Mouse (Mus musculus) forebrain, embryonic 13.5 days (tissue): ENCODE data around the gene Tef. TPM values are rescaled to one million over a fixed set of nuclear protein-coding genes. Genes with fewer than 3 reads are reported as not detected.

Source experiments
- ATAC-seq: fragments of 200-750 bp; cut with Nextera tagmentation; 2 replicates; pipeline ENCODE4 v1.8.0; 2017
- H3K27ac ChIP-seq: fragments of 300-500 bp; sonication (generic); 2 replicates; pipeline ENCODE4 v1.5.1; 2015; ENCODE audit warnings: inconsistent platforms, mild to moderate bottlenecking, moderate library complexity
- H3K27me3 ChIP-seq: fragments of 300-500 bp; sonication (generic); 2 replicates; pipeline ENCODE4 v1.6.1; 2015; ENCODE audit warnings: mild to moderate bottlenecking, inconsistent platforms
- H3K36me3 ChIP-seq: fragments of 300-500 bp; sonication (generic); 2 replicates; pipeline ENCODE4 v1.6.1; 2015; ENCODE audit warnings: mild to moderate bottlenecking, inconsistent platforms; ENCODE audit not compliant: poor library complexity, severe bottlenecking
- H3K4me1 ChIP-seq: fragments of 300-500 bp; sonication (generic); 2 replicates; pipeline ENCODE4 v1.6.1; 2015; ENCODE audit warnings: inconsistent platforms
- H3K4me2 ChIP-seq: fragments of 300-500 bp; sonication (generic); 2 replicates; pipeline ENCODE4 v1.6.1; 2015; ENCODE audit warnings: inconsistent platforms, mild to moderate bottlenecking, moderate library complexity
- H3K4me3 ChIP-seq: fragments of 300-500 bp; sonication (generic); 2 replicates; pipeline ENCODE4 v1.5.1; 2015; ENCODE audit warnings: mild to moderate bottlenecking, inconsistent platforms
- H3K9ac ChIP-seq: fragments of 300-500 bp; sonication (generic); 2 replicates; pipeline ENCODE4 v1.6.1; 2015; ENCODE audit warnings: mild to moderate bottlenecking, inconsistent platforms
- H3K9me3 ChIP-seq: fragments of 300-500 bp; sonication (generic); replicated peaks from 2 replicates; pipeline ENCODE4 v1.6.1; 2016; ENCODE audit warnings: inconsistent platforms
- WGBS: fragments of 180-500 bp; shearing (Covaris S2); methylation state at CpG from one replicate; pipeline ENCODE4 v1.1.7; 2015; 5-methylcytosine and 5-hydroxymethylcytosine counted together
- polyA plus RNA-seq: library from polyadenylated mRNA; unstranded; fragments of >200 nt; fragmentation: Nextera tagmentation; extraction: Ambion mirVana; gene quantifications from 2 replicates; pipeline ENCODE4 v1.2.1, GENCODE M21; 2015

Tef gene
- polyA plus RNA-seq, 1 experiment from 2014 or later: 24.9 TPM

GRCm38 (mm10) chr15:81845724-81846123, 43.5 kb downstream of the Tef start:
- no peaks in the 10 kb centered on the region for H3K9me3 ChIP-seq
- peaks cover 37% of the 10 kb centered on the region for H3K36me3 ChIP-seq
- no peak for ATAC-seq
- H3K9ac ChIP-seq: no peak overlapping the region
- WGBS: 41% methylated on average over 4 of the region's 4 CpGs
- no peaks in the 10 kb centered on the region for H3K4me1 ChIP-seq
- no peak overlapping the region for H3K4me3 ChIP-seq
- no peaks in the 10 kb centered on the region for H3K27me3 ChIP-seq
- H3K27ac ChIP-seq: no peak overlapping the region
- no peak overlapping the region for H3K4me2 ChIP-seq

DNA sequence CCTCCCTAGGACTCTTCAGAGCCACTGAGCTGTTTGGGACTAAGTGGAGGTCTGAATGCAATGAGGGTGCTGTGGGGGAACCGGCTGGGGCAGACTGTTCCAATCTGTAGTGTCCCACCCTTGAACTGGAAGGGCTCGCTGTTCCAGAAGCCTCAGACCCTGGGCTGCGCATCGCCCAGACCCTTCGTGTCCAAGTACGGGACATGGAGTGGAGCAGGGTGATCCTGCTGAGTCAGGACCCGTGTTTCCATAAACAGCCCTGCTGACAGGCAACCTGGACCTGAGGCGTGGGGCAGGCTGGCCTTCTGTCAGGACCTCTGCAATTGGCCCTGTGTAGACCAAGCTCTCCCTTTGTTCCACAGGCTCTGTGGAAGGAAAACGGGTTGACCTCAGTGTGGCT, 44.5 kb downstream of the Tef start:
- no peak overlapping the region for H3K27ac ChIP-seq
- H3K9me3 ChIP-seq: no peaks in the 10 kb centered on the region
- no peaks in the 10 kb centered on the region for H3K4me1 ChIP-seq
- ATAC-seq: no peak
- H3K9ac ChIP-seq: no peak overlapping the region
- H3K36me3 ChIP-seq: peaks cover 48% of the 10 kb centered on the region
- H3K4me3 ChIP-seq: no peak overlapping the region
- no peak overlapping the region for H3K4me2 ChIP-seq
- WGBS: 91% methylated on average over 9 of the region's 9 CpGs
- no peaks in the 10 kb centered on the region for H3K27me3 ChIP-seq

DNA sequence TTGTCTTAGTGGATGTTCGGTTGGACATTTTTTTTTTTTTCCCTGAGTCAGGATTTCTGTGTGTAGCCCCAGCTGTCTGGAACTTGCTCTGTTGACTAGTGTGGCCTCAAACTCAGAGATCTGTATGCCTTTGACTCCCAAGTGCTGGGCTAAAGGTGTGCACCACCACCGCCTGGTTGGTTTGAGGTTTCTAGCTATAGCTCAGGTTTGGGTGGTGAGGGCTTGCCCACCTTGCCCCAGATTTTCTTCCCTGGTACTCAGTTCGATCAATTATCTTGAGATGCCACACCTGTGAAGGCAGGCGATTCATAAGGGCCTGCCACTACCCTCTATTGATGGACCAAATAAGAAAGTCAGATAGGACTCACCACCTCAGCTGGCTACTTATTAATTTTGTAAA, 44.9 kb downstream of the Tef start:
- no peak for ATAC-seq
- WGBS: 95% methylated on average over 4 of the region's 4 CpGs
- no peaks in the 10 kb centered on the region for H3K9me3 ChIP-seq
- no peak overlapping the region for H3K9ac ChIP-seq
- H3K4me2 ChIP-seq: no peak overlapping the region
- peaks cover 52% of the 10 kb centered on the region for H3K36me3 ChIP-seq
- no peaks in the 10 kb centered on the region for H3K4me1 ChIP-seq
- no peak overlapping the region for H3K27ac ChIP-seq
- no peak overlapping the region for H3K4me3 ChIP-seq
- H3K27me3 ChIP-seq: no peaks in the 10 kb centered on the region

- 85% methylated on average over 5 of the region's 5 CpGs for WGBS
- no peak for ATAC-seq
- Histone ChIP-seq H3K27ac (no peak overlapping the region), H3K4me2 (no peak overlapping the region), H3K4me3 (no peak overlapping the region), H3K9ac (no peak overlapping the region), H3K9me3 (no peaks in the 10 kb centered on the region), H3K4me1 (no peaks in the 10 kb centered on the region), H3K36me3 (peaks cover 55% of the 10 kb centered on the region), H3K27me3 (no peaks in the 10 kb centered on the region)
Observed at GRCm38 (mm10) chr15:81847861-81848260, 45.6 kb downstream of the Tef start.

DNA sequence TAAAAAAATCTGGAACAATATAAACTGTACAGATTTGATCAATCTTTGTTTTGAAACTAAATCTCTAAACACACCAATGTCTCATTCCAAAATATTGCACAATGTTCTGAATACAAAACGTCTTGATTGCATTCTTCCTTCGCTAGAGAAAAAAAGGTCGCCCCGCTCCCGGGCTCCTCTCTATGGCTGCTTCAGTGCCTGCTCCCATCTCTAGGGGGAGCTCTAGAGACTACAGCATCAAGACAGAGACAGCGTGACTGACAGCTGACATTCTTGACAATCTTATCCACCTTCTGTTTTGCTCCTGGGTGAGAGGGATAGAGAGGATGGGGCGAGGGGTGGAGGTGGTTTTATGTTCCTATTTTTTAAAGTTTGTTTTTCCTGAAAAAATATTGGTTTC, 46.1 kb downstream of the Tef start:
- Histone ChIP-seq H3K9ac (no peak overlapping the region), H3K9me3 (no peaks in the 10 kb centered on the region), H3K27ac (no peak overlapping the region), H3K36me3 (peaks cover 55% of the 10 kb centered on the region), H3K4me2 (no peak overlapping the region), H3K4me3 (no peak overlapping the region), H3K27me3 (no peaks in the 10 kb centered on the region), H3K4me1 (no peaks in the 10 kb centered on the region)
- WGBS: 36% methylated on average over 7 of the region's 7 CpGs
- no peak for ATAC-seq

- Histone ChIP-seq H3K27me3 (no peaks in the 10 kb centered on the region), H3K4me3 (no peak overlapping the region), H3K9ac (no peak overlapping the region), H3K4me2 (no peak overlapping the region), H3K27ac (no peak overlapping the region), H3K9me3 (no peaks in the 10 kb centered on the region), H3K36me3 (peaks cover 62% of the 10 kb centered on the region), H3K4me1 (no peaks in the 10 kb centered on the region)
- ATAC-seq: no peak
- WGBS: 87% methylated on average over 9 of the region's 9 CpGs
Observed at GRCm38 (mm10) chr15:81849104-81849503, 46.9 kb downstream of the Tef start.

DNA sequence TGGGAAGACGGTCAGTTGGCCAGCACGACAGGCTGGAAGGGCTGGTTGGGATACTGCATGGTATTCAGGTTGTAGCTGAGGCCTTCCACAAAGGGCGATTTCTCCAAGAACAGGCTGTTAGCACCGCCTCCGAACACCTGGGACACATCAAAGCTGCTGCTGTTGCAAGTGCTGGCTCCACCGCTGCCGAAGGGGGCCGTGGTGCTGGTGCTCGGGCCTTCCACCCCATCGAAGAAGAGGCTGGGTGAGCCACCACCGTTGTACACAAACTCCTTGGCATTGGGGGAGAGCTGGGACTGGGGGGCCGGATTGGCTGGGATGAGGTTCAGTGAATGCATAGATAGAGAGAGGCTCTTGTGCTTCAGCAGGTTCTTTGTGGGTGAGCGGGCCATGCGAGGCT, 48.5 kb downstream of the Tef start:
- Histone ChIP-seq H3K4me2 (no peak overlapping the region), H3K4me1 (peaks cover 7% of the 10 kb centered on the region), H3K36me3 (peaks cover 67% of the 10 kb centered on the region), H3K4me3 (no peak overlapping the region), H3K27ac (no peak overlapping the region), H3K9ac (no peak overlapping the region), H3K27me3 (no peaks in the 10 kb centered on the region), H3K9me3 (no peaks in the 10 kb centered on the region)
- no peak for ATAC-seq
- 91% methylated on average over 14 of the region's 14 CpGs for WGBS

- WGBS: 93% methylated on average over 15 of the region's 15 CpGs
- ATAC-seq: no peak
- no peak overlapping the region for H3K9ac ChIP-seq
Observed at GRCm38 (mm10) chr15:81851375-81851774, 49.2 kb downstream of the Tef start.

DNA sequence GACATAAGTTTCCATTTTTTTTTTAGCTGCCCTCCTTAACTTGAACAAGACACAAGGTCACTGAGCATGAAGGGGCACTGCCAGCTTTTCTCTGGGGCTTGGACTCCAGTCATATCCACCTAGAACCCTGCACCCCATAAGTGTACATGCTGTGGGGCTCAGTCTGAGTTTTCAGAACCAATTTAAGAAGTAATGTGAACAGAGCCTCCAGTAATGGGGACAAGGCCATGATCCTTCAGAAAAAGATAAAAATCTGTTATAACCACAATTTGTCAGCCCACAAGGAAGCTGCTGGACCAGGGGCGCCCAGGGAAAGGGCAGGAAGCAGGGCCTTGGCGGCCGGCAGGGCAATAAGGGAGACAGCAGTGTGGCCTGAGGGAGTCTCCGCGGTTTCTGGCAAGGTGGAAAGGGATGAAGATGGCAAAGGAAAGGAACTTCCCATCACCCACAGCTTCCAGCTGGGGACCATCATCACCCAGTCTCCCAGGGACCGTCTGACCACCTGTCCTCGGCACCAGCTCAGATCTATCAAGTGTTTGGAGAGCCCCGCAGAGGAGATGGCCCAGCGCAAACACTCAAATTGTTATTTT, 50.3 kb downstream of the Tef start:
- Histone ChIP-seq H3K27ac (no peak overlapping the region), H3K4me3 (no peak overlapping the region), H3K9me3 (no peaks in the 10 kb centered on the region), H3K9ac (no peak overlapping the region), H3K4me2 (no peak overlapping the region), H3K36me3 (peaks cover 54% of the 10 kb centered on the region), H3K4me1 (peaks cover 19% of the 10 kb centered on the region), H3K27me3 (no peaks in the 10 kb centered on the region)
- WGBS: 91% methylated on average over 9 of the region's 9 CpGs
- no peak for ATAC-seq

More at GRCm38 (mm10) chr15:81851375-81851774, 49.2 kb downstream of the Tef start:
- H3K27ac ChIP-seq: no peak overlapping the region
- no peaks in the 10 kb centered on the region for H3K9me3 ChIP-seq
- no peak overlapping the region for H3K4me2 ChIP-seq
- H3K4me1 ChIP-seq: peaks cover 13% of the 10 kb centered on the region
- no peaks in the 10 kb centered on the region for H3K27me3 ChIP-seq
- H3K36me3 ChIP-seq: peaks cover 62% of the 10 kb centered on the region
- H3K4me3 ChIP-seq: no peak overlapping the region

- Histone ChIP-seq H3K27ac (no peak overlapping the region), H3K4me2 (no peak overlapping the region), H3K9me3 (no peaks in the 10 kb centered on the region), H3K4me1 (peaks cover 19% of the 10 kb centered on the region), H3K36me3 (peaks cover 50% of the 10 kb centered on the region), H3K4me3 (no peak overlapping the region), H3K9ac (no peak overlapping the region), H3K27me3 (no peaks in the 10 kb centered on the region)
- 89% methylated on average over 7 of the region's 7 CpGs for WGBS
- ATAC-seq: no peak
Observed at GRCm38 (mm10) chr15:81853081-81853480, 50.9 kb downstream of the Tef start.

DNA sequence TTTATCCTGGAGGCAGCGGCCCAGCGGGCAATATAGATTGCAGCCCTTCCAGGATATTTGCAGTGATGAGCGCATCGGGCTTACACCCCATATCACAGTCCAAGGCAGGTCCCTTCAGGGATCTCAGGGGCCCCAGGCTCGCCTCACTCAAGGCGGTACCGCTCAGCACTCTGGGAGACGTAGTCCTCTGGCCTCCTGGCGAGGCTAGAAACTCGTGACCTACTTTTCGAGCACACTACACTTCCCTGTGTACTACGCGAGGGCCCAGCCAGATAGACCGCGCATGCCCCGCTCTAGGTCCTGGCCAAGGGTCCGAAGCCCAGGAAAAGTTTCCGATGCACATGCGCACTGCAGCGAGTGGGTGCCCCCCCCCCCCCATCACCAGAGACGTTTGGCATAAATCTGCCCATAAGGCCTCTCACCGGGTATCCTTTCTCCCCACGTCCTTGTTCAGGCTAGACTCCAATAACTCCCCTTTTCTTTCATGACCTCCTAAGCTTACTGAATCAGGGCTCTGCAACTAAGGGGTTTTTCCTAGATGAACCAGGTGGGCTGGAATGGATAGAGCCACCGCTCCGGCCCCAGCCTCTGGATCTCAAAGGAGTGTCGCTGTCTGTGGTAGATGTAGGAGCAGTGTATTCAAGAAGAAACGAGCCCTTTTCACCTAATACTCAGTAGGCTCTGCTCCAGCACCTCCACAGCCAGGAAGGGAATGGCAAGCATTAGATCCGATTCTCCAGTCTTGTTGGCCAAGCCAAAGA, 54.0 kb downstream of the Tef start:
- WGBS: under 1% methylated on average over 28 of the region's 28 CpGs
- Histone ChIP-seq H3K27me3 (no peaks in the 10 kb centered on the region), H3K4me3 (peak overlapping the region; percentile 93), H3K36me3 (peaks cover 25% of the 10 kb centered on the region), H3K9ac (peak overlapping the region; percentile 93), H3K4me2 (peak overlapping the region; percentile 97), H3K4me1 (peaks cover 41% of the 10 kb centered on the region), H3K9me3 (no peaks in the 10 kb centered on the region), H3K27ac (peak overlapping the region; percentile 94)
- peak; percentile 89 for ATAC-seq

- H3K9ac ChIP-seq: peak overlapping the region; percentile 93
- peaks cover 41% of the 10 kb centered on the region for H3K4me1 ChIP-seq
- WGBS: under 1% methylated on average over 14 of the region's 14 CpGs
- H3K27me3 ChIP-seq: no peaks in the 10 kb centered on the region
- H3K9me3 ChIP-seq: no peaks in the 10 kb centered on the region
- H3K4me3 ChIP-seq: peak overlapping the region; percentile 93
- H3K4me2 ChIP-seq: peak overlapping the region; percentile 97
- no peak for ATAC-seq
- H3K27ac ChIP-seq: peak overlapping the region; percentile 94
- peaks cover 16% of the 10 kb centered on the region for H3K36me3 ChIP-seq
Observed at GRCm38 (mm10) chr15:81856938-81857723, 54.9 kb downstream of the Tef start.
